Mouse (Mus musculus) olfactory bulb, adult 2 months (tissue): ENCODE data around the gene Psmb4.
"Not testable (repeated sequence)": the region's sequence is repeated elsewhere in the genome, so short reads cannot be mapped to it uniquely, and the experiment has no call there.

Experiments
- CTCF ChIP-seq: fragments of 200-500 bp; IDR thresholded peaks from 2 replicates; pipeline ENCODE4 v1.5.1; 2012; ENCODE audit warnings: low read depth, mild to moderate bottlenecking, low read length, moderate library complexity; ENCODE audit not compliant: insufficient read depth
- POLR2A ChIP-seq: fragments of 200-500 bp; IDR thresholded peaks from 2 replicates; pipeline ENCODE4 v1.6.1; 2012; ENCODE audit warnings: mild to moderate bottlenecking, low read depth, low read length, moderate library complexity; ENCODE audit not compliant: insufficient read depth

- TF ChIP-seq CTCF, POLR2A: not testable (repeated sequence)
Observed at GRCm38 (mm10) chr3:94932279-94932678, 45.5 kb upstream of the Psmb4 start.
